Mouse (Mus musculus) liver, embryonic 15.5 days (tissue): ENCODE measurements around the gene Lce1l. TPM values are rescaled to one million over a fixed set of nuclear protein-coding genes. Genes with fewer than 3 reads are reported as not detected.
"Not testable (repeated sequence)": the region's sequence is repeated elsewhere in the genome, so short reads cannot be mapped to it uniquely, and the experiment has no call there.

ENCODE experiments used
- ATAC-seq: fragments of 200-750 bp; cut with Nextera tagmentation; 2 replicates; pipeline ENCODE4 v1.8.0; 2017; ENCODE audit warnings: moderate number of reproducible peaks, mild to moderate bottlenecking, moderate library complexity; ENCODE audit not compliant: insufficient read depth
- H3K27ac ChIP-seq: fragments of 300-500 bp; sonication (generic); replicated peaks from 2 replicates; pipeline ENCODE4 v1.5.1; 2015; ENCODE audit warnings: mild to moderate bottlenecking, inconsistent platforms
- H3K27me3 ChIP-seq: fragments of 300-500 bp; sonication (generic); 2 replicates; pipeline ENCODE4 v1.6.1; 2015; ENCODE audit warnings: mild to moderate bottlenecking, inconsistent platforms
- H3K36me3 ChIP-seq: fragments of 300-500 bp; sonication (generic); replicated peaks from 2 replicates; pipeline ENCODE4 v1.6.1; 2015; ENCODE audit warnings: moderate library complexity, mild to moderate bottlenecking, inconsistent platforms
- H3K4me1 ChIP-seq: fragments of 300-500 bp; sonication (generic); replicated peaks from 2 replicates; pipeline ENCODE4 v1.6.1; 2015; ENCODE audit warnings: inconsistent platforms
- H3K4me2 ChIP-seq: fragments of 300-500 bp; sonication (generic); 2 replicates; pipeline ENCODE4 v1.6.1; 2015; ENCODE audit warnings: moderate library complexity, mild to moderate bottlenecking, inconsistent platforms
- H3K4me3 ChIP-seq: fragments of 300-500 bp; sonication (generic); replicated peaks from 2 replicates; pipeline ENCODE4 v1.5.1; 2015; ENCODE audit warnings: mild to moderate bottlenecking, inconsistent platforms
- H3K9ac ChIP-seq: fragments of 300-500 bp; sonication (generic); 2 replicates; pipeline ENCODE4 v1.6.1; 2015; ENCODE audit warnings: moderate library complexity, mild to moderate bottlenecking, inconsistent platforms
- H3K9me3 ChIP-seq: fragments of 300-500 bp; sonication (generic); replicated peaks from 2 replicates; pipeline ENCODE4 v1.6.1; 2016; ENCODE audit warnings: inconsistent platforms
- WGBS: fragments of 180-500 bp; shearing (Covaris S2); methylation state at CpG from one replicate; pipeline ENCODE4 v1.1.7; 2015; ENCODE audit warnings: mixed read lengths; ENCODE audit not compliant: insufficient replicate concordance; 5-methylcytosine and 5-hydroxymethylcytosine counted together
- polyA plus RNA-seq: library from polyadenylated mRNA; unstranded; fragments of >200 nt; fragmentation: Nextera tagmentation; extraction: Ambion mirVana; gene quantifications from 2 replicates; pipeline ENCODE4 v1.2.1, GENCODE M21; 2015

Gene Lce1l
- not detected in 2 replicates for polyA plus RNA-seq

GRCm38 (mm10) chr3:92851186-92851585 lies at the start of gene Lce1l:
Lce1l (minus strand) TSS chr3:92851286.
- ATAC-seq = no peak
- Histone ChIP-seq H3K27ac (no peak within 1 kb of the TSS), H3K27me3 (no peaks in the 10 kb centered on the region), H3K9me3 (no peaks in the 10 kb centered on the region), H3K4me2 (no peak within 1 kb of the TSS), H3K36me3 (no peaks in the 10 kb centered on the region), H3K4me1 (no peaks in the 10 kb centered on the region), H3K4me3 (no peak within 1 kb of the TSS), H3K9ac (no peak within 1 kb of the TSS)
- 67% methylated on average over 3 of the region's 3 CpGs for WGBS

- no peak overlapping the region for H3K9ac ChIP-seq
- no peaks in the 10 kb centered on the region for H3K9me3 ChIP-seq
- H3K36me3 ChIP-seq = no peaks in the 10 kb centered on the region
- WGBS = 26% methylated on average over 1 of the region's 1 CpGs
- H3K4me2 ChIP-seq = no peak overlapping the region
- H3K4me1 ChIP-seq = no peaks in the 10 kb centered on the region
- H3K4me3 ChIP-seq = no peak overlapping the region
- no peak for ATAC-seq
- H3K27ac ChIP-seq = no peak overlapping the region
- no peaks in the 10 kb centered on the region for H3K27me3 ChIP-seq
These were observed 43.4 kb upstream of the Lce1l start for GRCm38 (mm10) chr3:92894489-92894888.

- Histone ChIP-seq H3K4me3 (no peak overlapping the region), H3K4me2 (no peak overlapping the region), H3K9ac (no peak overlapping the region), H3K36me3 (no peaks in the 10 kb centered on the region), H3K4me1 (no peaks in the 10 kb centered on the region), H3K27me3 (no peaks in the 10 kb centered on the region), H3K27ac (no peak overlapping the region), H3K9me3 (no peaks in the 10 kb centered on the region)
- WGBS = 49% methylated on average over 3 of the region's 3 CpGs
- ATAC-seq = no peak
These were observed 43.0 kb upstream of the Lce1l start for GRCm38 (mm10) chr3:92894063-92894462.

- ATAC-seq = no peak
- Histone ChIP-seq H3K4me2 (no peak overlapping the region), H3K27me3 (no peaks in the 10 kb centered on the region), H3K27ac (no peak overlapping the region), H3K9ac (no peak overlapping the region), H3K36me3 (no peaks in the 10 kb centered on the region), H3K4me1 (no peaks in the 10 kb centered on the region), H3K4me3 (no peak overlapping the region), H3K9me3 (no peaks in the 10 kb centered on the region)
- WGBS = 55% methylated on average over 3 of the region's 3 CpGs
These were observed 23.1 kb upstream of the Lce1l start for GRCm38 (mm10) chr3:92874180-92874579.

GRCm38 (mm10) chr3:92870116-92870515 lies 19.0 kb upstream of the Lce1l start, which contains the start of gene 2310050C09Rik:
2310050C09Rik (minus strand) TSS chr3:92870216.
- no peak within 1 kb of the TSS for H3K27ac ChIP-seq
- WGBS = 52% methylated on average over 4 of the region's 4 CpGs
- H3K36me3 ChIP-seq = no peaks in the 10 kb centered on the region
- no peaks in the 10 kb centered on the region for H3K9me3 ChIP-seq
- H3K4me3 ChIP-seq = no peak within 1 kb of the TSS
- H3K4me1 ChIP-seq = no peaks in the 10 kb centered on the region
- ATAC-seq = no peak
- no peak within 1 kb of the TSS for H3K4me2 ChIP-seq
- no peak within 1 kb of the TSS for H3K9ac ChIP-seq
- H3K27me3 ChIP-seq = no peaks in the 10 kb centered on the region

- no peak within 1 kb of the TSS for H3K4me3 ChIP-seq
- no peak within 1 kb of the TSS for H3K4me2 ChIP-seq
- 33% methylated on average over 1 of the region's 1 CpGs for WGBS
- H3K4me1 ChIP-seq = no peaks in the 10 kb centered on the region
- no peak within 1 kb of the TSS for H3K9ac ChIP-seq
- no peak within 1 kb of the TSS for H3K27ac ChIP-seq
- no peak for ATAC-seq
- H3K9me3 ChIP-seq = no peaks in the 10 kb centered on the region
- H3K27me3 ChIP-seq = no peaks in the 10 kb centered on the region
- no peaks in the 10 kb centered on the region for H3K36me3 ChIP-seq
These were observed 24.0 kb downstream of the Lce1l start, which contains the start of gene Kprp for GRCm38 (mm10) chr3:92827108-92827507. Kprp (minus strand) TSS chr3:92827247.

GRCm38 (mm10) chr3:92825808-92826207 lies 25.3 kb downstream of the Lce1l start:
- H3K4me1 ChIP-seq = no peaks in the 10 kb centered on the region
- no peak overlapping the region for H3K4me2 ChIP-seq
- H3K27me3 ChIP-seq = no peaks in the 10 kb centered on the region
- no peaks in the 10 kb centered on the region for H3K9me3 ChIP-seq
- no peaks in the 10 kb centered on the region for H3K36me3 ChIP-seq
- 14% methylated on average over 1 of the region's 1 CpGs for WGBS
- ATAC-seq = no peak
- H3K9ac ChIP-seq = no peak overlapping the region
- H3K4me3 ChIP-seq = no peak overlapping the region
- no peak overlapping the region for H3K27ac ChIP-seq

GRCm38 (mm10) chr3:92816036-92816435 lies 35.0 kb downstream of the Lce1l start:
- H3K4me3 ChIP-seq, H3K27ac ChIP-seq, H3K4me2 ChIP-seq, ATAC-seq, H3K4me1 ChIP-seq, H3K9ac ChIP-seq, H3K27me3 ChIP-seq, H3K9me3 ChIP-seq, H3K36me3 ChIP-seq: not testable (repeated sequence)
- 68% methylated on average over 2 of the region's 2 CpGs for WGBS

- Histone ChIP-seq H3K4me2 (no peak overlapping the region), H3K9me3 (no peaks in the 10 kb centered on the region), H3K4me3 (no peak overlapping the region), H3K4me1 (no peaks in the 10 kb centered on the region), H3K36me3 (no peaks in the 10 kb centered on the region), H3K9ac (no peak overlapping the region), H3K27me3 (no peaks in the 10 kb centered on the region), H3K27ac (no peak overlapping the region)
- ATAC-seq = no peak
- 65% methylated on average over 3 of the region's 3 CpGs for WGBS
These were observed 35.5 kb downstream of the Lce1l start for GRCm38 (mm10) chr3:92815581-92815980.

GRCm38 (mm10) chr3:92807791-92808190 lies 43.3 kb downstream of the Lce1l start, which contains the start of gene Lce1k:
Lce1k (minus strand) TSS chr3:92807891.
- Histone ChIP-seq H3K27ac (no peak within 1 kb of the TSS), H3K4me2 (no peak within 1 kb of the TSS), H3K9me3 (no peaks in the 10 kb centered on the region), H3K36me3 (no peaks in the 10 kb centered on the region), H3K4me1 (no peaks in the 10 kb centered on the region), H3K4me3 (no peak within 1 kb of the TSS), H3K9ac (no peak within 1 kb of the TSS), H3K27me3 (no peaks in the 10 kb centered on the region)
- no peak for ATAC-seq
